Mouse (Mus musculus) gonadal fat pad, adult 2 months (tissue): ENCODE data around the gene Igsf11. TPM values are rescaled to one million over a fixed set of nuclear protein-coding genes. Genes with fewer than 3 reads are reported as not detected.
A peak's percentile ranks its signal among the peaks of the same experiment; 100 is the strongest.

Experiments
- DNase-seq: peaks from one replicate; pipeline ENCODE4 v3.0.0-alpha.2; 2012; ENCODE audit warnings: low read depth
- polyA plus RNA-seq: library from polyadenylated mRNA; depleted of rRNA; stranded (reverse); fragments of >200 nt; gene quantifications from 2 replicates; pipeline ENCODE4 v1.2.3, GENCODE M21; 2012; rRNA removed

The Igsf11 gene
- polyA plus RNA-seq, result 2.5 and 3.8 TPM in 2 replicates

- no peak for DNase-seq
Observed at GRCm38 (mm10) chr16:38892371-38892770, at the start of gene Igsf11. TSS of gene Igsf11 (plus strand) at chr16:38892671.

- peak; percentile 2 for DNase-seq
Observed at GRCm38 (mm10) chr16:38858120-38858749, 34.2 kb upstream of the Igsf11 start.

DNA sequence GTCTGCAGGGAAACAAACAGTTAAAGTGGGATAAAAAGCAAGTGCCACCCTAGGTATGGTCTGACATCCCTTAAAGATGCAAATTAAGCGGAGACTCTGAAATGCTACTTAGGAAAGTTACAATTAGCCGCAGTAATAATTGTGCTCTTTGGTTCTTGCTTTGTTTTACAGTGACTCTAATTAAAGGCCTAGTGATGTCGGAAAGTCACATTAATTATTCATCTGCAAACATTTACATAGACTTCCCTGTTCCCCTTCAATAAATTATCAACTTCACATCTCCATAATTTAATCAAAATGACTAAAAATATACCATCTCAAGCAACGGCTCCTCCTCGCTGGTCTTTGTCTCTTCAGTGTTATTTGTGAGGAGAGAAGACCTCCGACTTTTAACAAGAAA lies 31.9 kb upstream of the Igsf11 start:
- DNase-seq, result no peak

GRCm38 (mm10) chr16:38864358-38864757 lies 28.1 kb upstream of the Igsf11 start:
- DNase-seq, result no peak

GRCm38 (mm10) chr16:38873231-38873630 lies 19.2 kb upstream of the Igsf11 start:
- DNase-seq, result no peak

DNA sequence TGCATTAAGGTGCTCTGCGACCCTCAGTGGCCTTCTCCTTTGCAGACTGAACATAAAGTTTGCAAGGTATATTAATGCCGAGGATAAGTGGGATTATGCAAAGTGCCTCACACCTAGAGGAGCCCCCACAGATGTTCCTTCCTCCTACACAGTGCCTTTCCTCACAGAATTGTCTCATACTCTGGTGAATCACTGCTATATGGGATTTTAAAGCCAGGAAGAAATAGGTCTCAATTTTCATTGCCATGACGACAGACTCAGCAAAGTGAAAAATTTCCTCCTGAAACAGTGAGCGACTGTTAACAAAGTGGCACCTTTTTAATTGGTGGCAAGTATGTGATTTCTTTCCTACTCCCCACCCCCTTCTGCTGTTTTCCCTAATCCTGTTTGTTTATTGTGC lies 18.0 kb upstream of the Igsf11 start:
- no peak for DNase-seq

DNA sequence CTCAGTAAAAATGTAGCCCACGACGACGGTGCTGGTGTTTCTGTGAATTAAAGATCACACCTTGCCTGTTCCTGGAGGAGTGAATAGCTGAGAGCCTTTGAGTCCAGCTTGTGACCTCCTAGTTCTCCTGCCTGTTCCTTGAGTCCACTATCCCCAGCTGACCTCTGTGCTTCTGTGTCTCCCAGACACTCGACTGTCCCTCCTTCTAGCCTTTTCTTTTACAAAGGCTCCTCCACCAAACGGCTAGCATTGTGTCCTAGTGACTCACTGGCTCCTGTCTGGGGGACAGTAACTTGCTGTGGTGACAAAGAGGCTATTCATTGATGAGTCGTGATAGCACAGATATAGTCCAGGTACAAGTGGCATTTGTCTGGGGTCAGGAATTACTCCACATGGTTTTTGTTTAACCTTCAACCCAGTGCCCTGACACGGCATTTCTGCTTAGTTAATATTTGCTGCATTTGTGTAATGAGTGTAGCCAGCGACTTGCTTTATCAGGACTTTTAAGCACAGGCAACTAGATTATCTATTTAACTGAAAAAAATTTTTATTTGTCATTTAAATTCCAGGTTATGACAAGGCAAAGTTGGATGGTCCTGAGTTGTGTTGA lies 6.5 kb downstream of the Igsf11 start:
- no peak for DNase-seq

DNA sequence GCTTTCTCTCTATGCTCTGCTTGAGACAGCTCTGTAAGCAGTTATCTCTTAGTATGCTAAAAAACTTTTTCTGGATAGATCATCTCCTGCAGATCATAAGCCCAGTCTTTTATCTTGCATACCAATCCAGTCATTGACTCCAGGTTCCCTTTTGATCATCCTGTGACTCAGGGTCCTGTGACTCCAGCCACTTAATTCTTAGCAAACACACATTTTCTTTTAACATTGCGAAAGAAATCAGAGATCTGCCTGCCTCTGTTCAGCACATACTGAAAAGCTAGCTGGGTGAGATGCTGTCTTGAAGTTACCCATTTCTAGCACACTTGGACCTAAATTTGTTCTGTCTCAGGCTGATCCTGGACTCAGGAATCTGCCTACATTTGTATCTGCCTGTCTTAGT lies 7.6 kb downstream of the Igsf11 start:
- no peak for DNase-seq

- DNase-seq, result peak; percentile 6
Observed at GRCm38 (mm10) chr16:38902111-38902778, 9.8 kb downstream of the Igsf11 start.

DNA sequence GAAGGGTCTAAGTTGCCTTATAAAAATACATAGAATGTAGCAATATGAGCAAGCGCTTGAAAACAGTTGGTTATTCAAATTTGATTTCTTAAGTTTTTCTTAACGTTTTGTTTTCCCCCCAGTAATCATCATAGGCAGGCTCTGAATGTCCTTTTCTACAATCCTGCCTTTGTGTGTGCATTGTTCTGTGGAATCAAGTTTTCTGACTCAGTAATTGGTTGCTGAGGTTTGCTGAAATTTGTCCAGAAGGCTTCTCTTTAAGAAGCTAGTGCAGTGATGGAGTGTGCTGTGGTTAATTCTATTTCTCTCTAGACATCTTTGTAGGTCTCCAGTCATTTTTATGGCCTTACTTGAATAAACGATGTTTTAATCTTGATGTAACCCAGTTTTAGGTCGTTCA lies 10.5 kb downstream of the Igsf11 start:
- no peak for DNase-seq

DNA sequence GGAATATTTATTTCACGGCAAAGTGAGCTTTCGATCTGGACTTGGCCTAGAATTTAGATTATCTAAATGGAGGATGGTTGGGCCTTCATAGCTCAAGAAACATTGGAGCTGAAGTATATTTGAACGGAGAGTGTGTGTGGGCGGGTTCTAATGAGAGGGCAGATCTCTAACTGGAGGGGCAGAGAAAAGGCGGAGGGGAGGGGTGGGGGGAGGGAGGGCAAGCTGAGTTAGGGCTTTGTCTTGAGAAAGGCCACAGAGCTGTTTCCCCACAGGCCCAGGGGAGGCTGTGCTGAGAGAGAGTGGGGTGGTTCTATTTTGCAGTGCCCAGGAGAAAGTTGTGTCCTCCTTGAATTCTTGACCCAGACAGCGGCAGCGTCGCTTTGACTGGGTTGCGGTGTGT lies 11.7 kb downstream of the Igsf11 start:
- no peak for DNase-seq

- no peak for DNase-seq
Observed at GRCm38 (mm10) chr16:38905911-38906310, 13.4 kb downstream of the Igsf11 start.

DNA sequence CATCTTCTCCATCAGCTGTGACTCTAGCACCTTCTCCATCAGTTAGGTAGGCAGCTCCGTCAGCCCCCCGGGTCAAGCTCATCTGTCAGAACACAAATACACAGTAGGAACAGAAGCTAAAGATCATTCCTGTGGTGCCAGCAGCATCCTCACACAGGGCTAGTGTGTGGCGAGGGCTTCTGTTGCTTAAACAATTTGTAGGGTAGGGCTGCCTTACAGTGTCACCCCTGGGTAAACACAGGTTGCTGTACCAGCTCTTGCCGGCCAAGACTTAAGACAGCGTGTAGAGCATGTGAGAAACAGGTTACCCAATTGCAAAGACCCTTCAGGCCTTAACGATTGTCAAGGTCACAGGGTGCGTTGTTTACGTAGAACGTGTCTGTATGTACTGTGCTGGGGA lies 15.8 kb downstream of the Igsf11 start:
- DNase-seq, result no peak

GRCm38 (mm10) chr16:38909506-38909905 lies 17.0 kb downstream of the Igsf11 start:
- no peak for DNase-seq

- no peak for DNase-seq
Observed at GRCm38 (mm10) chr16:38910088-38910487, 17.6 kb downstream of the Igsf11 start.

DNA sequence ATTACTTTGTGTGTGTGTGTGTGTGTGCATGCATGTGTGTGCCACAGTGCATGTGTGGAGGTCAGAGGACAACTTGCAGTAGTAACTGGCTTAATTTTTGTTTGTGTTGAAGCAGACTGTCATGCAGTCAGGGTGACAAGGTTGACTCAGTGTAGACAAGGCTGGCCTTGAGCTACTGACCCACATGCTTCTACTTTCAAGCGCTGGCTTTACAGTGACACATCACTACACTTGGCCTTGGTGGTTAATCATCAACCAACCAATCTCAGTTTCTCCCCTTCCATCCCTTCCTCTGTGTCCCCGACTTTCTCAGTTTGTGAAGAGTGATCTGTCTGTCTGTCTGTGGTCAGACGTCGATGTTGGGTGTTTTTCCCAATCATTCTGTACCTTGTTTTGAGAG lies 23.0 kb downstream of the Igsf11 start:
- no peak for DNase-seq

DNA sequence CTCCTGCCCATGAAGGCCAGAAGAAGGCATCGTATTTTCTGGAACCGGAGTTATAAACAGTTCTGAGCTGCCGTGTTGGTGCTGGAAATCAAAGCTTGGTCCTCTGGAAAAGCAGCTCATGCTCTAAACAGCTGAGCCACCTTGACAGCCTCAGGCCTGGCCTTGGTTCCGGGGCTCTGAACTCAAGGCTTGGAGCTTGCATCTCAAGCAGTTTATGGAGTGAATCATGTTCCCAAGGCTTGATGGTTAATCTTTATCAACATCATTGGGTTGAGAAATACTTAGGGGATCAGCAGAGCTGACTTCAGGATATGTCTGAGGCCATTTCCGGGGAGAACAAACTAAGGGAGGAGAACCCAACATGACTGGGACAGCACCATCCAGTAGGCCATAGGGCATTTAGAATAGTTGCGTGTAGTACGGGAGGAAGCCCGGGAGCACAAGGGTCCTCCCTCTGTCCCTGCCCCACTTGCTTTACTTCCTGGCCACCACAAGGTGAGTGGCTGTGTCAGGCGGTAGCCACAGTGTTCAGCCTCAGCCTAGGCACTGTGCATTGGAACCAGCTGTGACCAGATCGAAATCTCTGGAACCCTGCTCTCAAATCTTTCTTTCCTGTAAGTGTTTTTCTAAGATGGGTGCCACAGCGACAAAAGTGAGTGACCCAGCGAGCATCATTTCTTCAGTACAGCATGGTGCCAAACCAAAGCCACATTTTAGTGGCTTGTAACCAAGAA lies 23.7 kb downstream of the Igsf11 start:
- no peak for DNase-seq

DNA sequence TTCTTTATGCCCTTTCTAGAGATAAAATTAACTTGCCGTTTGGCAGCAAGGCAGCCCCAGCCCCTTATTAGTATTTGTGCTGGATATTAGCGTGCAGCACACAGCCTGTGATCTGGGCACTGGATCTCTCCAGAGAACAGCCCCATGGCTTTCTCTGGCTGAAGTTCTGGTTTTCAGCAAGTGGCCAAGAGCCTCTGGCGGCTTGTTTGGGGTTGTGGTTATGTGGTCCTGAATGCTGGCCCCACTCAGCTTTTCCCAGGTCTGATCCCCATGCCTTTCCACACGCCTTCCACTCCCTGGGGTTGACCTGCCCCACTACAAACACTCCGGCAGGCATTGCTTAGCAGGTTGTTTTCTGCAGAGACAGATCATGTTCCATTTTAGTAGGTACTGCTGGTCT lies 24.4 kb downstream of the Igsf11 start:
- DNase-seq, result no peak

- no peak for DNase-seq
Observed at GRCm38 (mm10) chr16:38918121-38918520, 25.6 kb downstream of the Igsf11 start.

- DNase-seq, result no peak
Observed at GRCm38 (mm10) chr16:38920488-38920887, 28.0 kb downstream of the Igsf11 start.

- DNase-seq, result no peak
Observed at GRCm38 (mm10) chr16:38924940-38925339, 32.5 kb downstream of the Igsf11 start.

GRCm38 (mm10) chr16:38928760-38929159 lies 36.3 kb downstream of the Igsf11 start:
- DNase-seq, result no peak

DNA sequence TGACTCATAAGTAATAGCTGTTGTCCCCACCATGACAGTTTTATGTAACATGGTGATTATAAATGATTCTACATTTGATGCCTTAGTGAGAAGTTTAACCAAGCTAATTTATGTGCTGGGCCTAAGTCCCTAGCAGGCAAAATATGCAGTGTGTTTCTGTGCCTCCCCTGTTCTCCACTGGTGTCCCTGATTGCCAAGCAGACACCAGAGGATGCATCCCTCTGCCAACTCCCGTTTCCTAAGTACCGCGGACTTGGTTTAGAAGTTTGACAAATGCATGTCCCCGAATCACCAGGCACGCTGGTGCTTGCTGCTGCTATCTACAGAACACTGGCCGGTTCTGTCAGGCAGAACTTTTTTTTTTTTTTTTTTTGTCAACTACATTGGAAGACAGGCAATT lies 39.0 kb downstream of the Igsf11 start:
- no peak for DNase-seq
